Mouse (Mus musculus) cerebellum, adult 18-20 months (tissue): ENCODE measurements around the gene Galp.
A peak's percentile ranks its signal among the peaks of the same experiment; 100 is the strongest.
"Not testable (repeated sequence)": the region's sequence is repeated elsewhere in the genome, so short reads cannot be mapped to it uniquely, and the experiment has no call there.

ENCODE experiments used
- DNase-seq, 2 experiments: peaks; one replicate each; pipeline ENCODE4 v3.0.0; 2021

Gene Galp

GRCm38 (mm10) chr7:6179013-6179412, 17.9 kb upstream of the Galp start:
- peak; percentile 73 to 81 for DNase-seq

GRCm38 (mm10) chr7:6182882-6183281, 14.0 kb upstream of the Galp start:
- no peak for DNase-seq

- peak; percentile 77 to 78 for DNase-seq
Measured at GRCm38 (mm10) chr7:6183802-6184201, 13.1 kb upstream of the Galp start.

GRCm38 (mm10) chr7:6184521-6184920, 12.4 kb upstream of the Galp start:
- peak; percentile 49 to 68 for DNase-seq

GRCm38 (mm10) chr7:6185391-6185790, 11.5 kb upstream of the Galp start:
- DNase-seq = peak in 1 of 2 experiments; percentile 9

GRCm38 (mm10) chr7:6186176-6186575, 10.7 kb upstream of the Galp start:
- no peak for DNase-seq

- DNase-seq = peak in 1 of 2 experiments; percentile 22
Measured at GRCm38 (mm10) chr7:6186756-6187155, 10.1 kb upstream of the Galp start.

GRCm38 (mm10) chr7:6189542-6189941, 7.3 kb upstream of the Galp start:
- peak; percentile 31 to 56 for DNase-seq

- peak; percentile 83 to 87 for DNase-seq
Measured at GRCm38 (mm10) chr7:6191376-6191775, 5.5 kb upstream of the Galp start.

- DNase-seq = peak; percentile 74 to 81
Measured at GRCm38 (mm10) chr7:6194129-6194528, 2.8 kb upstream of the Galp start.

GRCm38 (mm10) chr7:6195777-6196176, 1.1 kb upstream of the Galp start:
- no peak for DNase-seq

GRCm38 (mm10) chr7:6204200-6204599, 7.3 kb downstream of the Galp start:
- no peak for DNase-seq

GRCm38 (mm10) chr7:6213144-6213543, 16.3 kb downstream of the Galp start:
- peak; percentile 34 to 50 for DNase-seq

- DNase-seq = not testable (repeated sequence)
Measured at GRCm38 (mm10) chr7:6214691-6215090, 17.8 kb downstream of the Galp start.

- DNase-seq = no peak
Measured at GRCm38 (mm10) chr7:6220147-6220546, 23.3 kb downstream of the Galp start.

- no peak for DNase-seq
Measured at GRCm38 (mm10) chr7:6221978-6222377, 25.1 kb downstream of the Galp start, which contains the start of gene Zscan5b. Gene Zscan5b, plus strand, starts transcription at chr7:6222278.

- peak; percentile 9 to 13 for DNase-seq
Measured at GRCm38 (mm10) chr7:6228491-6228890, 31.6 kb downstream of the Galp start.

- DNase-seq = no peak
Measured at GRCm38 (mm10) chr7:6239787-6240186, 42.9 kb downstream of the Galp start.

- DNase-seq = peak; percentile 36 to 57
Measured at GRCm38 (mm10) chr7:6240841-6241425, 44.0 kb downstream of the Galp start.

- no peak for DNase-seq
Measured at GRCm38 (mm10) chr7:6244361-6245292, 47.7 kb downstream of the Galp start.

- DNase-seq = no peak
Measured at GRCm38 (mm10) chr7:6252410-6252809, 55.5 kb downstream of the Galp start, which contains the start of gene Epp13. Gene Epp13, plus strand, starts transcription at chr7:6252710.

GRCm38 (mm10) chr7:6254451-6254850, 57.6 kb downstream of the Galp start:
- DNase-seq = no peak

GRCm38 (mm10) chr7:6257386-6257785, 60.5 kb downstream of the Galp start:
- no peak for DNase-seq
